Mouse (Mus musculus): ENCODE data around the gene Myo9a. TPM values are rescaled to one million over a fixed set of nuclear protein-coding genes. Genes with fewer than 3 reads are reported as not detected.

Myo9a gene
- polyA plus RNA-seq, 1 experiment from 2014 or later: 15.7 TPM

DNA sequence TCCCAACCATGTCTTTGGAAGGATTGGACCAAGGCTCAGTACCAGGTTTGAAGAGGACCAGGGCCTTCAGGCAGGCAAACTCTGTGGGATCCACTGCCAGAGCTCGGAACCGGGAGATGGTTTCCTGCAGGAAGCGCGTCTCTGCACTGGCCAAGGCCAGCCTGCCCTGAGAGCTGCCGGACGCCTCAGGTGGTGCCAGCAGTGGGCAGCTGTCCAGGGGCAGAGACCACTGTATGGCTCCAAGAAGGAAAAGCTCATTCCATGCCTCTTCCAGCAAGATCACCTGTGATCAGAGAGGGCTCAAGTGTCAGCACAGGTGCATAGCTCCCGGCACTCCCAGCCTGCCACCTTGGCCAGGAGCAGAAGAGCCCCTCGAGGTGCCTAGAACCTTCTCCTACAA, 196.6 kb downstream of the Myo9a start:
- ATAC-seq (replicated peaks; ENCODE audit: insufficient number of reproducible peaks, low FRiP score, low TSS enrichment, low read depth) (no peak), DNase-seq (ENCODE audit: low spot score) (no peak)
- Histone ChIP-seq H3K4me1 (ENCODE audit: control insufficient read depth, insufficient read depth, low read length) (no peaks in the 10 kb centered on the region), H3K36me3 (replicated peaks; ENCODE audit: control insufficient read depth, insufficient read depth, low read depth, low read length) (no peaks in the 10 kb centered on the region), H3K4me3 (ENCODE audit: low read depth, low read length) (no peak overlapping the region), H3K27me3 (ENCODE audit: control insufficient read depth, insufficient read depth, low read length) (no peaks in the 10 kb centered on the region), H3K9me3 (replicated peaks; ENCODE audit: control insufficient read depth, low read length) (no peaks in the 10 kb centered on the region), H3K9ac (replicated peaks; ENCODE audit: low read length) (no peak overlapping the region), H3K27ac (replicated peaks; ENCODE audit: low read depth, low read length) (no peak overlapping the region), H3K4me2 (ENCODE audit: low read depth, low read length) (no peak overlapping the region)
- WGBS: 93% methylated on average over 8 of the region's 8 CpGs

DNA sequence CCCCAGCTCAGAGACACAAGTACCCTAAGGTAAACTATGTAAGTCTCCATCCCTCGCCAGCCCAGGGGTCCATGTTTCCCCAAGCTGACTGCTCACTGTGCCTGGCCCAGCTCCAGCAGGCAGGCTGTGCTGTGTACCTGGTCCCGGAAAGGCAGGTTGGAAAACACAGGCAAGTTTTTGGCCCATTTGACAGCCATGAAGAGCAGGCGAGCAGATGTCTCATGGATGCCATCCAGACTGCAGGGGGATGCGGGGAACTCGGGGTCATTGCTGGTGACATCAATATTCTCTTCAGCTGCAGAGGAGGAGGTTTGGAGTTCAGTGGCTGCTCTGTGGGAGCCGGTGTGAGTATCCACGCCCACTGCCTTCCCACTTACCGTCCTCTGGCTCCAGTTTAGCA, 197.5 kb downstream of the Myo9a start:
- 80% methylated on average over 8 of the region's 8 CpGs for WGBS
- Histone ChIP-seq H3K9ac (replicated peaks; ENCODE audit: low read length) (no peak overlapping the region), H3K4me2 (ENCODE audit: low read depth, low read length) (no peak overlapping the region), H3K27ac (replicated peaks; ENCODE audit: low read depth, low read length) (no peak overlapping the region), H3K9me3 (replicated peaks; ENCODE audit: control insufficient read depth, low read length) (no peaks in the 10 kb centered on the region), H3K36me3 (replicated peaks; ENCODE audit: control insufficient read depth, insufficient read depth, low read depth, low read length) (no peaks in the 10 kb centered on the region), H3K4me3 (ENCODE audit: low read depth, low read length) (no peak overlapping the region), H3K27me3 (ENCODE audit: control insufficient read depth, insufficient read depth, low read length) (no peaks in the 10 kb centered on the region), H3K4me1 (ENCODE audit: control insufficient read depth, insufficient read depth, low read length) (no peaks in the 10 kb centered on the region)
- DNase-seq (ENCODE audit: low spot score) (no peak), ATAC-seq (replicated peaks; ENCODE audit: insufficient number of reproducible peaks, low FRiP score, low TSS enrichment, low read depth) (no peak)

DNA sequence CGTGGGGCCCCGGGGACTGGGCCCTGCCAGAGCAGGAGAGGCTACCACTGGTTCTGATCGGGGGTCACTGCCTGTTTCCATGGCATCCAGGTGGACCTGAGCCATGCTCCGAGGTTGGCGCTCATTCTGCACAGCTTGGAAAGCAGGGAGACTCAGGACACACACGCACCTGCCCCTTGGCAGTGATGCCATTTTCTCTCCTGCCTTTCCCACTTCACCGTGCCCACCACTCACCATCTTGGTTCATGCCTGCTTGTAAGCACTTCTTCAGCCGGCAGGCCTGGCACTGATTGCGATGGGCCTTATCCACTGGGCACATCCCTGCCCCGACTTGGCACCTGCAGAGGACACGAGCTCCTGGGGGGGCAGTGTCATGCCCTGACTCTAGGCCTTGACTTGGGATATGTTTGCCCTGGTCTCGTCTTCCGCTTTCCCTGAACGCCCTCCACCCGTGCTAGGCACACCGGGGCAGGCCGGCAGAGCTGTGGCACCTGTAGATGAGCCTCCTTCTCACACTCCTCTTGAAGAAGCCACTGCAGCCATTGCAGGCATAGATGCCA, 198.1 kb downstream of the Myo9a start:
- Histone ChIP-seq H3K4me1 (ENCODE audit: control insufficient read depth, insufficient read depth, low read length) (no peaks in the 10 kb centered on the region), H3K27me3 (ENCODE audit: control insufficient read depth, insufficient read depth, low read length) (no peaks in the 10 kb centered on the region), H3K27ac (replicated peaks; ENCODE audit: low read depth, low read length) (no peak overlapping the region), H3K36me3 (replicated peaks; ENCODE audit: control insufficient read depth, insufficient read depth, low read depth, low read length) (no peaks in the 10 kb centered on the region), H3K4me2 (ENCODE audit: low read depth, low read length) (no peak overlapping the region), H3K4me3 (ENCODE audit: low read depth, low read length) (no peak overlapping the region), H3K9ac (replicated peaks; ENCODE audit: low read length) (no peak overlapping the region), H3K9me3 (replicated peaks; ENCODE audit: control insufficient read depth, low read length) (no peaks in the 10 kb centered on the region)
- DNase-seq (ENCODE audit: low spot score) (no peak), ATAC-seq (replicated peaks; ENCODE audit: insufficient number of reproducible peaks, low FRiP score, low TSS enrichment, low read depth) (no peak)
- 90% methylated on average over 17 of the region's 17 CpGs for WGBS

DNA sequence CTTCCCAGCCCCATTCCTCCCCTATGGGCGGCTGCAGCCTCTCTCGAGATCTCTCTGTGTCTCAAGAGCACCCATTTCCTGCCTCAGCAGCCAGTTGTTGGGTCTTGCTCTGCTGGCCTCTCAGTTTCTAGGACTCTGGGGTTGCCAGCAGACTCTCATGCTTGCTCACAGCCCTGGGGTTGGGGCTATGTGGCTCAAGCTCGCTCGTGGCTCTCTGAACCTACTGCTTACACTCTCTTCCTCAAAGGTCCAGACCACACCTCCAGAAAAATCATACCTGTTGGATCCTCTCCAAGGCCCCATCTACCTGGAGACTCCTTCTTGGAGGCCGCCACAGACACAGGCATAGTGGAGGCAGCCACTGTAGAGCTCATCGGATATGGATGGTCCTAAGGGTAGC, 198.8 kb downstream of the Myo9a start:
- Histone ChIP-seq H3K4me1 (ENCODE audit: control insufficient read depth, insufficient read depth, low read length) (no peaks in the 10 kb centered on the region), H3K9ac (replicated peaks; ENCODE audit: low read length) (no peak overlapping the region), H3K4me3 (ENCODE audit: low read depth, low read length) (no peak overlapping the region), H3K36me3 (replicated peaks; ENCODE audit: control insufficient read depth, insufficient read depth, low read depth, low read length) (no peaks in the 10 kb centered on the region), H3K27ac (replicated peaks; ENCODE audit: low read depth, low read length) (no peak overlapping the region), H3K4me2 (ENCODE audit: low read depth, low read length) (no peak overlapping the region), H3K9me3 (replicated peaks; ENCODE audit: control insufficient read depth, low read length) (no peaks in the 10 kb centered on the region), H3K27me3 (ENCODE audit: control insufficient read depth, insufficient read depth, low read length) (no peaks in the 10 kb centered on the region)
- no peak for ATAC-seq (replicated peaks; ENCODE audit: insufficient number of reproducible peaks, low FRiP score, low TSS enrichment, low read depth)
- DNase-seq (ENCODE audit: low spot score): no peak
- WGBS: 79% methylated on average over 6 of the region's 6 CpGs

DNA sequence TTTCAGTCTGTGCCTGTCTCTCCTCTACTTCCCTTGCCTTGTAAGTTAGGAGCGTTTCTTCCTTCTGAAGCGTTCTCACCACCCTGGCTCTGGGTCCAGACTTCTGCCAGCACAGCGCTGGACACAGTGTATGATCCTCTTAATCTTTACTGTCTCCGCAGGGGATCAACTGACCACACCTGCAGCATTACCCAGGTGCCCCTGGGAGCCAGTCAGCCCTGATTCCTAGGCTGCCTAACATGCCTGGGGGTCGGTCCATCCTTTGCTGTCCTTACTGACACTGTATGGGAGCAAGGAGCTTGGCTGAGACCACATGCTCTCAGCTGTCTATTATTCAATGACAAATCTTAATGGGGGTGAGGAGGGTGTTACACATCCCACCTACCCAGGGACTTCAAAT, 199.3 kb downstream of the Myo9a start:
- Histone ChIP-seq H3K4me2 (ENCODE audit: low read depth, low read length) (no peak overlapping the region), H3K9ac (replicated peaks; ENCODE audit: low read length) (no peak overlapping the region), H3K27ac (replicated peaks; ENCODE audit: low read depth, low read length) (no peak overlapping the region), H3K36me3 (replicated peaks; ENCODE audit: control insufficient read depth, insufficient read depth, low read depth, low read length) (no peaks in the 10 kb centered on the region), H3K4me1 (ENCODE audit: control insufficient read depth, insufficient read depth, low read length) (no peaks in the 10 kb centered on the region), H3K4me3 (ENCODE audit: low read depth, low read length) (no peak overlapping the region), H3K27me3 (ENCODE audit: control insufficient read depth, insufficient read depth, low read length) (no peaks in the 10 kb centered on the region), H3K9me3 (replicated peaks; ENCODE audit: control insufficient read depth, low read length) (no peaks in the 10 kb centered on the region)
- 89% methylated on average over 5 of the region's 5 CpGs for WGBS
- no peak for ATAC-seq (replicated peaks; ENCODE audit: insufficient number of reproducible peaks, low FRiP score, low TSS enrichment, low read depth)
- no peak for DNase-seq (ENCODE audit: low spot score)

DNA sequence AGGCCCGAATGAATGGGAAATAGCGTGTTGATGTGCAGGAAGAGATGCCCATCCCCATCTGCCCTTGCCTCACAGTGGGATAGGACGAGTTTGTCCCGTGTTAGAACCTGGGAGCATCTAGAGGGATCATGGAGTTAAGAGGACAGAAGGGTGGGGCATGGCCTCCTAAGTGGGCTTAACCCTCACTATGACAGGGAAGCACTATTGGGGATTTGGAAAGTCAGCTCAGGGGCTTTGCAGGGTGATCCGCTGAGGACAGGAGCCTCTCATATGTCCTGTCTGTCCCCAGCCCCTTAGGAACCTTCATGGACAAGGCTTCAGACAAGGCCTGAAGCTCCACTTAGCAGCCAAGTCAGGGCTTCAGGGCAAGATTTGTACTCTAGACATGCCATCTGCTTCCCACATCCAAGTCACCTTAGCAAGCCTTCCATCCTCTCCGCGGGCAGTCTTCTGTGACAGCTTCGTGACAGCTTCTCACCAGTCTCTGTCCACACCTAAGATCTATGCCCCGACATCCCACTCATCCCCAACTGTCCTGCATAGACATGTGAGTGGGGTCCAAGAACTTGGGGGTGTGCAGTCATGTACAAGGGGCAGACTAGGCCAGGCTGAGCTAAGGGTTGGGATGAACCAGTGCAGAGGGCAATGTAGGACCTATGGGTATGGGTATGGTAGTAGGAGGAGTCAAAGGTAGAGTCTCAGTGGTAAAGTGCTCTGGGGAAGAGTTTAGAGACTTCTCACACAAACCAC, 200.5 kb downstream of the Myo9a start:
- no peak overlapping the region for H3K4me2 ChIP-seq (ENCODE audit: low read depth, low read length)
- ATAC-seq (replicated peaks; ENCODE audit: insufficient number of reproducible peaks, low FRiP score, low TSS enrichment, low read depth): no peak
- H3K9ac ChIP-seq (replicated peaks; ENCODE audit: low read length): no peak overlapping the region
- H3K27ac ChIP-seq (replicated peaks; ENCODE audit: low read depth, low read length): no peak overlapping the region
- H3K36me3 ChIP-seq (replicated peaks; ENCODE audit: control insufficient read depth, insufficient read depth, low read depth, low read length): no peaks in the 10 kb centered on the region
- H3K4me1 ChIP-seq (ENCODE audit: control insufficient read depth, insufficient read depth, low read length): no peaks in the 10 kb centered on the region
- WGBS: 91% methylated on average over 9 of the region's 9 CpGs
- no peak overlapping the region for H3K4me3 ChIP-seq (ENCODE audit: low read depth, low read length)
- no peak for DNase-seq (ENCODE audit: low spot score)
- H3K9me3 ChIP-seq (replicated peaks; ENCODE audit: control insufficient read depth, low read length): no peaks in the 10 kb centered on the region
- no peaks in the 10 kb centered on the region for H3K27me3 ChIP-seq (ENCODE audit: control insufficient read depth, insufficient read depth, low read length)

DNA sequence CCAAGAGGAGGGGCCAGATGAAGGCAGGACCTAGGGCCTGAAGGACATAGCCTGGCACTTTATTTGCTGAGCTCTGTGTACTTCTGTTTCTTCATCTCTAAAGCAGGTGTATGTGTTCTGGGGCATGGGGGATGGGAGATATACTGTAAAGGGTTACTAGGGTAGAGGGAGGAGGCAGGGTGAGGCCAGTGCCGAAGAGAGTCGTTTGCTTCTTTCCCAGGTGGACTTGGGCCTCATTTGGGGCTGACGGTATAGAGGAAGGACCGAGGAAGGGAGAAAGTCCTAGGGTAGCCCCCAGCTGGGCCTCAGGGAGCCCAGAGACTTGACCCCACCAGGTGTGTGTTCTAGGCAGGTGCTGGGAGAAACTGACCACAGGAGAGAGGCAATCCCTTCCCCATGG, 201.2 kb downstream of the Myo9a start:
- H3K4me2 ChIP-seq (ENCODE audit: low read depth, low read length): no peak overlapping the region
- no peaks in the 10 kb centered on the region for H3K36me3 ChIP-seq (replicated peaks; ENCODE audit: control insufficient read depth, insufficient read depth, low read depth, low read length)
- no peaks in the 10 kb centered on the region for H3K9me3 ChIP-seq (replicated peaks; ENCODE audit: control insufficient read depth, low read length)
- ATAC-seq (replicated peaks; ENCODE audit: insufficient number of reproducible peaks, low FRiP score, low TSS enrichment, low read depth) (no peak), DNase-seq (ENCODE audit: low spot score) (no peak)
- WGBS: 73% methylated on average over 4 of the region's 4 CpGs
- no peak overlapping the region for H3K27ac ChIP-seq (replicated peaks; ENCODE audit: low read depth, low read length)
- no peaks in the 10 kb centered on the region for H3K4me1 ChIP-seq (ENCODE audit: control insufficient read depth, insufficient read depth, low read length)
- H3K4me3 ChIP-seq (ENCODE audit: low read depth, low read length): no peak overlapping the region
- H3K9ac ChIP-seq (replicated peaks; ENCODE audit: low read length): no peak overlapping the region
- H3K27me3 ChIP-seq (ENCODE audit: control insufficient read depth, insufficient read depth, low read length): no peaks in the 10 kb centered on the region

DNA sequence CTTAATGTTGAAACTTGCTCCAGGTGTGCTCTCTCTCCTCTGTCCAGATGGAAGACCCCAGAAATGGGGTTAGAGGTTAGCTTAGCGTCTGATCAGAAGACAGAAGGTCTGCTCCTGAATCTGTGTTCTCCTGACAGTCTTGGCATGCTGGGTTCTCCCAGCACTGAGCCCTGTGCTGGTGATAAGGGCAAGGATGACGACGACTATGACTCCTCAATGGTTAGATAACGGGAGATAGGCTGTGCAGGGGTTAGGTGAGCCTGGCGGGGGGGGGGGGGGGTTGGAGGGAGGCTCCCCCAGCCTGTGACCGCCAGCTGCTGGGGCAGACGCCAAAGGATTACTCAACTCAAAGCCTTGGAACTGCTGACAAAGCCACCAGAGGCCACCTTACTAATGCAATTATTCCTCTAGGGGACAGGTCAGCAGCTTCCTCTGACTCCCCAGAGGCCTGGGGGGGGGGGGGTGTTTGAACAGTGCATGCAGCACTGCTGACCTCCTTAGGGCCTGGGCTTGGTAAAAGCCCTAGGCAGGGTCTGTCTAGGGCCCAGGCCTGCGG, 201.9 kb downstream of the Myo9a start:
- Histone ChIP-seq H3K27me3 (ENCODE audit: control insufficient read depth, insufficient read depth, low read length) (no peaks in the 10 kb centered on the region), H3K36me3 (replicated peaks; ENCODE audit: control insufficient read depth, insufficient read depth, low read depth, low read length) (no peaks in the 10 kb centered on the region), H3K4me2 (ENCODE audit: low read depth, low read length) (no peak overlapping the region), H3K4me3 (ENCODE audit: low read depth, low read length) (no peak overlapping the region), H3K4me1 (ENCODE audit: control insufficient read depth, insufficient read depth, low read length) (no peaks in the 10 kb centered on the region), H3K9ac (replicated peaks; ENCODE audit: low read length) (no peak overlapping the region), H3K9me3 (replicated peaks; ENCODE audit: control insufficient read depth, low read length) (no peaks in the 10 kb centered on the region), H3K27ac (replicated peaks; ENCODE audit: low read depth, low read length) (no peak overlapping the region)
- no peak for DNase-seq (ENCODE audit: low spot score)
- ATAC-seq (replicated peaks; ENCODE audit: insufficient number of reproducible peaks, low FRiP score, low TSS enrichment, low read depth): no peak
- 54% methylated on average over 7 of the region's 8 CpGs for WGBS

Data from embryonic facial prominence, embryonic 11.5 days (tissue).